Mouse (Mus musculus) MEL (cell line): ENCODE measurements around the gene Vps50. TPM values are rescaled to one million over a fixed set of nuclear protein-coding genes. Genes with fewer than 3 reads are reported as not detected.
A peak's percentile ranks its signal among the peaks of the same experiment; 100 is the strongest.
"Not testable (repeated sequence)": the region's sequence is repeated elsewhere in the genome, so short reads cannot be mapped to it uniquely, and the experiment has no call there.

Experiments
- DNase-seq: peaks from one replicate; pipeline ENCODE4 v3.0.0; 2011; ENCODE audit warnings: low read depth, low spot score
- H3K27ac ChIP-seq: 2 replicates; pipeline ENCODE4 v1.5.1; 2012; ENCODE audit warnings: low read depth, mild to moderate bottlenecking, control low read depth, low read length, moderate library complexity; ENCODE audit not compliant: control insufficient read depth
- H3K27me3 ChIP-seq, 2 experiments: fragments of 150-350 bp in 1 of 2; sonication (generic) in 1 of 2; 2 replicates each; pipeline ENCODE4 v1.6.1; 2012; ENCODE audit warnings: low read length in 2 of 2, mild to moderate bottlenecking in 2 of 2, improper control_type of control experiment in 1 of 2, moderate library complexity in 1 of 2; ENCODE audit not compliant: insufficient read depth in 2 of 2, control insufficient read depth in 1 of 2
- H3K36me3 ChIP-seq, 2 experiments: 2 replicates each; pipeline ENCODE4 v1.6.1; 2012 to 2014; ENCODE audit warnings: low read length in 2 of 2, improper control_type of control experiment in 1 of 2, inconsistent platforms in 1 of 2, mild to moderate bottlenecking in 1 of 2; ENCODE audit not compliant: insufficient read depth in 2 of 2, control insufficient read depth in 1 of 2
- H3K4me1 ChIP-seq, 2 experiments: fragments of 150-350 bp in 1 of 2; sonication (generic) in 1 of 2; 2 replicates each; pipeline ENCODE4 v1.6.1; 2012; ENCODE audit warnings: low read length in 2 of 2, improper control_type of control experiment in 1 of 2, mild to moderate bottlenecking in 1 of 2; ENCODE audit not compliant: insufficient read depth in 2 of 2, control insufficient read depth in 1 of 2
- H3K4me3 ChIP-seq, 2 experiments: fragments of 150-350 bp in 1 of 2; sonication (generic) in 1 of 2; 2 replicates each; pipeline ENCODE4 v1.5.1; 2012; ENCODE audit warnings: low read depth in 2 of 2, low read length in 2 of 2, mild to moderate bottlenecking in 2 of 2, moderate library complexity in 2 of 2, control low read depth in 1 of 2, improper control_type of control experiment in 1 of 2; ENCODE audit not compliant: control insufficient read depth in 1 of 2, insufficient read depth in 1 of 2
- H3K79me2 ChIP-seq: 2 replicates; pipeline ENCODE4 v1.6.1; 2012; ENCODE audit warnings: mild to moderate bottlenecking, low read length, moderate library complexity; ENCODE audit not compliant: control insufficient read depth, poor library complexity, insufficient read depth
- H3K9ac ChIP-seq: 2 replicates; pipeline ENCODE4 v1.6.1; 2012; ENCODE audit warnings: low read depth, mild to moderate bottlenecking, control low read depth, low read length, moderate library complexity; ENCODE audit not compliant: control insufficient read depth, poor library complexity, severe bottlenecking
- H3K9me3 ChIP-seq: fragments of 150-350 bp; sonication (generic); replicated peaks from 2 replicates; pipeline ENCODE4 v1.6.1; 2012; ENCODE audit warnings: mild to moderate bottlenecking, low read length, improper control_type of control experiment, moderate library complexity; ENCODE audit not compliant: insufficient read depth
- CHD1 ChIP-seq: IDR thresholded peaks from 2 replicates; pipeline ENCODE4 v1.6.1; 2012; ENCODE audit warnings: low read depth, mild to moderate bottlenecking, inconsistent platforms, low read length, improper control_type of control experiment
- CHD2 ChIP-seq: IDR thresholded peaks from 2 replicates; pipeline ENCODE4 v1.6.1; 2011; ENCODE audit warnings: low read length, improper control_type of control experiment
- CTCF ChIP-seq, 3 experiments: IDR thresholded peaks in 2 of 3; conservative IDR thresholded peaks in 1 of 3; 2 replicates each; pipeline ENCODE4 v1.5.1; 2011 to 2012; ENCODE audit warnings: low read length in 3 of 3, low read depth in 2 of 3, mild to moderate bottlenecking in 2 of 3, improper control_type of control experiment in 1 of 3, inconsistent platforms in 1 of 3, mixed read lengths in 1 of 3, moderate library complexity in 1 of 3; ENCODE audit not compliant: control insufficient read depth in 1 of 3, insufficient read depth in 1 of 3, poor library complexity in 1 of 3, severe bottlenecking in 1 of 3
- ELF1 ChIP-seq: IDR thresholded peaks from 2 replicates; pipeline ENCODE4 v1.6.1; 2014; ENCODE audit warnings: low read depth, mild to moderate bottlenecking, inconsistent platforms, low read length, improper control_type of control experiment, moderate library complexity
- GABPA ChIP-seq: IDR thresholded peaks from 2 replicates; pipeline ENCODE4 v1.6.1; 2012; ENCODE audit warnings: low read depth, mild to moderate bottlenecking, inconsistent platforms, low read length, improper control_type of control experiment, moderate library complexity
- JUND ChIP-seq: IDR thresholded peaks from 2 replicates; pipeline ENCODE4 v1.6.1; 2011; ENCODE audit warnings: low read depth, mild to moderate bottlenecking, improper control_type of control experiment, low read length
- MAFK ChIP-seq: IDR thresholded peaks from 2 replicates; pipeline ENCODE4 v1.6.1; 2011; ENCODE audit warnings: low read depth, mild to moderate bottlenecking, low read length, improper control_type of control experiment, borderline replicate concordance
- MAZ ChIP-seq: IDR thresholded peaks from 2 replicates; pipeline ENCODE4 v1.6.1; 2012; ENCODE audit warnings: low read depth, mild to moderate bottlenecking, inconsistent platforms, low read length, improper control_type of control experiment
- MEF2A ChIP-seq: IDR thresholded peaks from 2 replicates; pipeline ENCODE4 v1.6.1; 2014; ENCODE audit warnings: low read depth, mild to moderate bottlenecking, inconsistent platforms, low read length, improper control_type of control experiment; ENCODE audit not compliant: poor library complexity, insufficient replicate concordance, severe bottlenecking; ENCODE audit errors: extremely low read depth
- MXI1 ChIP-seq: IDR thresholded peaks from 2 replicates; pipeline ENCODE4 v1.6.1; 2011; ENCODE audit warnings: mild to moderate bottlenecking, low read depth, low read length, improper control_type of control experiment
- MYC ChIP-seq: IDR thresholded peaks from 2 replicates; pipeline ENCODE4 v1.6.1; 2011; ENCODE audit warnings: low read depth, mild to moderate bottlenecking, low read length, improper control_type of control experiment, moderate library complexity
- NRF1 ChIP-seq: IDR thresholded peaks from 2 replicates; pipeline ENCODE4 v1.6.1; 2014; ENCODE audit warnings: low read depth, mild to moderate bottlenecking, inconsistent platforms, low read length, improper control_type of control experiment, moderate library complexity; ENCODE audit not compliant: poor library complexity, insufficient read depth, severe bottlenecking
- POLR2A ChIP-seq, 2 experiments: IDR thresholded peaks; 2 replicates each; pipeline ENCODE4 v1.6.1; 2011 to 2012; ENCODE audit warnings: low read length in 2 of 2, mild to moderate bottlenecking in 2 of 2, control low read depth in 1 of 2, improper control_type of control experiment in 1 of 2, low read depth in 1 of 2, moderate library complexity in 1 of 2; ENCODE audit not compliant: control insufficient read depth in 1 of 2, insufficient read depth in 1 of 2, poor library complexity in 1 of 2
- POLR2AphosphoS5 ChIP-seq: IDR thresholded peaks from 2 replicates; pipeline ENCODE4 v1.6.1; 2012; ENCODE audit warnings: low read depth, borderline replicate concordance, mild to moderate bottlenecking, inconsistent platforms, low read length, moderate library complexity, mixed read lengths
- RCOR1 ChIP-seq: IDR thresholded peaks from 2 replicates; pipeline ENCODE4 v1.6.1; 2012; ENCODE audit warnings: low read depth, mild to moderate bottlenecking, inconsistent platforms, low read length, improper control_type of control experiment
- TAL1 ChIP-seq: IDR thresholded peaks from 2 replicates; pipeline ENCODE4 v1.6.1; 2012; ENCODE audit warnings: mild to moderate bottlenecking, inconsistent platforms, low read length, moderate library complexity, mixed read lengths
- TCF12 ChIP-seq: IDR thresholded peaks from 2 replicates; pipeline ENCODE4 v1.6.1; 2014; ENCODE audit warnings: low read depth, mild to moderate bottlenecking, inconsistent platforms, low read length, improper control_type of control experiment, moderate library complexity
- UBTF ChIP-seq: IDR thresholded peaks from 2 replicates; pipeline ENCODE4 v1.6.1; 2012; ENCODE audit warnings: low read depth, mild to moderate bottlenecking, inconsistent platforms, low read length, improper control_type of control experiment, moderate library complexity, borderline replicate concordance; ENCODE audit not compliant: insufficient read depth
- ZC3H11A ChIP-seq: IDR thresholded peaks from 2 replicates; pipeline ENCODE4 v1.6.1; 2012; ENCODE audit warnings: low read depth, mild to moderate bottlenecking, inconsistent platforms, low read length, improper control_type of control experiment
- polyA plus RNA-seq, 2 experiments: library from polyadenylated mRNA; stranded (reverse) in 1 of 2; unstranded in 1 of 2; fragments of >175 nt in 1 of 2; fragments of >200 nt in 1 of 2; gene quantifications; 2 replicates each; pipeline versions ENCODE4 v1.2.1 to v1.2.4; 2012; ENCODE audit warnings: low replicate concordance in 2 of 2, low read depth in 1 of 2; ENCODE audit not compliant: insufficient read length in 2 of 2, insufficient read depth in 1 of 2, missing spikeins in 1 of 2
- total RNA-seq: library from RNA; depleted of rRNA; stranded (reverse); fragments of 300-350 nt; gene quantifications from 2 replicates; pipeline ENCODE4 v1.2.3, GENCODE M21; 2012

Gene Vps50
- total and polyA plus RNA-seq, 3 experiments: 13.5 to 20.2 TPM; not detected in 1

- H3K4me3 ChIP-seq: no peak overlapping the region
- no peaks in the 10 kb centered on the region for H3K27me3 ChIP-seq
- no peak for TF ChIP-seq RCOR1
- TF ChIP-seq ELF1: no peak
- TF ChIP-seq TAL1: no peak
- no peak for TF ChIP-seq NRF1
- no peak for TF ChIP-seq TCF12
- no peak for TF ChIP-seq CHD2
- TF ChIP-seq JUND: no peak
- no peak for TF ChIP-seq CTCF (IDR thresholded peaks at IDR 0.05 in 2 of 3, conservative IDR thresholded peaks at IDR 0.05 in 1 of 3; ENCODE audit: control insufficient read depth in 1 of 3, insufficient read depth in 1 of 3, low read depth in 2 of 3, low read length in 3 of 3, poor library complexity in 1 of 3, severe bottlenecking in 1 of 3)
- TF ChIP-seq POLR2A (IDR thresholded peaks at IDR 0.05; ENCODE audit: control insufficient read depth in 1 of 2, insufficient read depth in 1 of 2, low read depth in 1 of 2, low read length in 2 of 2, poor library complexity in 1 of 2): no peak
- TF ChIP-seq UBTF: no peak
- TF ChIP-seq MYC: no peak
- no peak overlapping the region for H3K27ac ChIP-seq
- H3K9me3 ChIP-seq: no peaks in the 10 kb centered on the region
- no peaks in the 10 kb centered on the region for H3K79me2 ChIP-seq
- peaks cover 6 to 7% of the 10 kb centered on the region in 2 experiments for H3K4me1 ChIP-seq
- no peak for DNase-seq
- H3K36me3 ChIP-seq: peaks cover 2 to 16% of the 10 kb centered on the region in 2 experiments; a peak in 3 of 4 replicates
- H3K9ac ChIP-seq: no peak overlapping the region
Observed at GRCm38 (mm10) chr6:3562301-3562700, 64.1 kb downstream of the Vps50 start.

- not testable (repeated sequence) for H3K4me1 ChIP-seq, H3K27me3 ChIP-seq, H3K9ac ChIP-seq, H3K4me3 ChIP-seq, DNase-seq, H3K79me2 ChIP-seq, H3K27ac ChIP-seq, H3K9me3 ChIP-seq
- peaks cover 5 to 16% of the 10 kb centered on the region in 2 experiments for H3K36me3 ChIP-seq
Observed at GRCm38 (mm10) chr6:3564118-3564517, 65.9 kb downstream of the Vps50 start.

GRCm38 (mm10) chr6:3565005-3565404 lies 66.8 kb downstream of the Vps50 start:
- no peaks in the 10 kb centered on the region for H3K9me3 ChIP-seq
- no peak for DNase-seq
- H3K27ac ChIP-seq: peak overlapping the region; percentile 52
- H3K36me3 ChIP-seq: peaks cover 5 to 16% of the 10 kb centered on the region in 2 experiments
- H3K4me1 ChIP-seq: peaks cover 6 to 7% of the 10 kb centered on the region in 2 experiments
- no peak for TF ChIP-seq MAFK
- TF ChIP-seq GABPA: no peak
- no peak for TF ChIP-seq MXI1
- no peak for TF ChIP-seq POLR2AphosphoS5
- no peak for TF ChIP-seq MEF2A
- no peak for TF ChIP-seq ZC3H11A
- TF ChIP-seq MAZ: no peak
- no peak for TF ChIP-seq CHD1
- H3K27me3 ChIP-seq: no peaks in the 10 kb centered on the region
- H3K79me2 ChIP-seq: no peaks in the 10 kb centered on the region
- no peak overlapping the region for H3K4me3 ChIP-seq
- no peak overlapping the region for H3K9ac ChIP-seq
